Mouse (Mus musculus): ENCODE results near the gene Fbxl17. TPM values are rescaled to one million over a fixed set of nuclear protein-coding genes. Genes with fewer than 3 reads are reported as not detected.

Gene Fbxl17
- total and polyA plus RNA-seq, 3 experiments, result 5.0 to 9.7 TPM; not detected in 1

- H3K27me3 ChIP-seq (ENCODE audit: control insufficient read depth in 1 of 2, insufficient read depth in 2 of 2, low read length in 2 of 2), result no peaks in the 10 kb centered on the region
- H3K27ac ChIP-seq (ENCODE audit: control insufficient read depth, low read depth, low read length), result no peak overlapping the region
- no peaks in the 10 kb centered on the region for H3K36me3 ChIP-seq (ENCODE audit: control insufficient read depth in 1 of 2, insufficient read depth in 2 of 2, low read length in 2 of 2)
- DNase-seq (ENCODE audit: low read depth, low spot score), result no peak
- no peaks in the 10 kb centered on the region for H3K79me2 ChIP-seq (ENCODE audit: control insufficient read depth, insufficient read depth, low read length, poor library complexity)
- no peak overlapping the region for H3K4me3 ChIP-seq (ENCODE audit: control insufficient read depth in 1 of 2, insufficient read depth in 1 of 2, low read depth in 2 of 2, low read length in 2 of 2)
- no peaks in the 10 kb centered on the region for H3K4me1 ChIP-seq (ENCODE audit: control insufficient read depth in 1 of 2, insufficient read depth in 2 of 2, low read length in 2 of 2)
- no peaks in the 10 kb centered on the region for H3K9me3 ChIP-seq (replicated peaks; ENCODE audit: insufficient read depth, low read length)
- no peak for TF ChIP-seq CHD1 (IDR thresholded peaks at IDR 0.05; ENCODE audit: low read depth, low read length)
- TF ChIP-seq KAT2A (conservative IDR thresholded peaks at IDR 0.05; ENCODE audit: low read depth, low read length), result no peak
- no peak for TF ChIP-seq USF2 (IDR thresholded peaks at IDR 0.05; ENCODE audit: borderline replicate concordance in 1 of 2, insufficient read depth in 1 of 2, low read depth in 1 of 2, low read length in 2 of 2)
- TF ChIP-seq ZC3H11A (IDR thresholded peaks at IDR 0.05; ENCODE audit: low read depth, low read length), result no peak
- TF ChIP-seq MYC (IDR thresholded peaks at IDR 0.05; ENCODE audit: low read depth, low read length), result no peak
- TF ChIP-seq NRF1 (IDR thresholded peaks at IDR 0.05; ENCODE audit: insufficient read depth, low read depth, low read length, poor library complexity, severe bottlenecking), result no peak
- no peak for TF ChIP-seq MEF2A (IDR thresholded peaks at IDR 0.05; ENCODE audit: extremely low read depth, insufficient replicate concordance, low read depth, low read length, poor library complexity, severe bottlenecking)
- TF ChIP-seq POLR2AphosphoS2 (IDR thresholded peaks at IDR 0.05; ENCODE audit: low read length), result no peak
- no peak for TF ChIP-seq USF1 (IDR thresholded peaks at IDR 0.05; ENCODE audit: low read depth, low read length)
- TF ChIP-seq POLR2A (IDR thresholded peaks at IDR 0.05; ENCODE audit: control insufficient read depth in 1 of 2, insufficient read depth in 1 of 2, low read depth in 1 of 2, low read length in 2 of 2, poor library complexity in 1 of 2), result no peak
- no peak for TF ChIP-seq GATA1 (IDR thresholded peaks at IDR 0.05; ENCODE audit: low read depth, low read length)
- TF ChIP-seq ELF1 (IDR thresholded peaks at IDR 0.05; ENCODE audit: low read depth, low read length), result no peak
- no peak for TF ChIP-seq JUND (IDR thresholded peaks at IDR 0.05; ENCODE audit: low read depth, low read length)
- TF ChIP-seq BHLHE40 (IDR thresholded peaks at IDR 0.05; ENCODE audit: borderline replicate concordance, low read depth, low read length), result no peak
- no peak for TF ChIP-seq RAD21 (IDR thresholded peaks at IDR 0.05; ENCODE audit: low read depth, low read length)
- TF ChIP-seq TAL1 (IDR thresholded peaks at IDR 0.05; ENCODE audit: low read length), result no peak
- no peak for TF ChIP-seq E2F4 (IDR thresholded peaks at IDR 0.05; ENCODE audit: borderline replicate concordance, low read depth, low read length)
- no peak for TF ChIP-seq UBTF (IDR thresholded peaks at IDR 0.05; ENCODE audit: borderline replicate concordance, insufficient read depth, low read depth, low read length)
- H3K9ac ChIP-seq (ENCODE audit: control insufficient read depth, low read depth, low read length, poor library complexity, severe bottlenecking), result no peak overlapping the region
Observed at GRCm38 (mm10) chr17:63226380-63226779, 273.4 kb downstream of the Fbxl17 start.

GRCm38 (mm10) chr17:63225959-63226358 lies 273.9 kb downstream of the Fbxl17 start:
- no peak overlapping the region for H3K27ac ChIP-seq (ENCODE audit: control insufficient read depth, low read depth, low read length)

More at GRCm38 (mm10) chr17:63225959-63226358, 273.9 kb downstream of the Fbxl17 start:
- H3K4me3 ChIP-seq (ENCODE audit: control insufficient read depth in 1 of 2, insufficient read depth in 1 of 2, low read depth in 2 of 2, low read length in 2 of 2), result no peak overlapping the region
- H3K4me1 ChIP-seq (ENCODE audit: control insufficient read depth in 1 of 2, insufficient read depth in 2 of 2, low read length in 2 of 2), result no peaks in the 10 kb centered on the region
- no peak overlapping the region for H3K9ac ChIP-seq (ENCODE audit: control insufficient read depth, low read depth, low read length, poor library complexity, severe bottlenecking)
- no peaks in the 10 kb centered on the region for H3K27me3 ChIP-seq (ENCODE audit: control insufficient read depth in 1 of 2, insufficient read depth in 2 of 2, low read length in 2 of 2)
- H3K9me3 ChIP-seq (replicated peaks; ENCODE audit: insufficient read depth, low read length), result no peaks in the 10 kb centered on the region
- TF ChIP-seq SIN3A (IDR thresholded peaks at IDR 0.05; ENCODE audit: low read length) (no peak), GABPA (IDR thresholded peaks at IDR 0.05; ENCODE audit: low read depth, low read length) (no peak), E2F4 (IDR thresholded peaks at IDR 0.05; ENCODE audit: borderline replicate concordance, low read depth, low read length) (no peak), USF2 (IDR thresholded peaks at IDR 0.05; ENCODE audit: borderline replicate concordance in 1 of 2, insufficient read depth in 1 of 2, low read depth in 1 of 2, low read length in 2 of 2) (no peak), ELF1 (IDR thresholded peaks at IDR 0.05; ENCODE audit: low read depth, low read length) (no peak), SMC3 (IDR thresholded peaks at IDR 0.05; ENCODE audit: low read depth, low read length) (no peak), CHD2 (IDR thresholded peaks at IDR 0.05; ENCODE audit: low read length) (no peak), TBP (IDR thresholded peaks at IDR 0.05; ENCODE audit: low read depth, low read length) (no peak), MXI1 (IDR thresholded peaks at IDR 0.05; ENCODE audit: low read depth, low read length) (no peak), GATA1 (IDR thresholded peaks at IDR 0.05; ENCODE audit: low read depth, low read length) (no peak), MAZ (IDR thresholded peaks at IDR 0.05; ENCODE audit: low read depth, low read length) (no peak), BHLHE40 (IDR thresholded peaks at IDR 0.05; ENCODE audit: borderline replicate concordance, low read depth, low read length) (no peak)
- H3K79me2 ChIP-seq (ENCODE audit: control insufficient read depth, insufficient read depth, low read length, poor library complexity), result no peaks in the 10 kb centered on the region
- no peaks in the 10 kb centered on the region for H3K36me3 ChIP-seq (ENCODE audit: control insufficient read depth in 1 of 2, insufficient read depth in 2 of 2, low read length in 2 of 2)
- no peak for DNase-seq (ENCODE audit: low read depth, low spot score)

Data from MEL (cell line).